Mouse (Mus musculus): ENCODE results near the gene Mia.
A peak's percentile ranks its signal among the peaks of the same experiment; 100 is the strongest.

Gene Mia

GRCm38 (mm10) chr7:27159256-27159655 lies 21.7 kb downstream of the Mia start:
- no peak for DNase-seq

GRCm38 (mm10) chr7:27158171-27158570 lies 22.8 kb downstream of the Mia start:
- DNase-seq: no peak

- no peak for DNase-seq
Measured at GRCm38 (mm10) chr7:27156005-27156404, 25.0 kb downstream of the Mia start.

DNA sequence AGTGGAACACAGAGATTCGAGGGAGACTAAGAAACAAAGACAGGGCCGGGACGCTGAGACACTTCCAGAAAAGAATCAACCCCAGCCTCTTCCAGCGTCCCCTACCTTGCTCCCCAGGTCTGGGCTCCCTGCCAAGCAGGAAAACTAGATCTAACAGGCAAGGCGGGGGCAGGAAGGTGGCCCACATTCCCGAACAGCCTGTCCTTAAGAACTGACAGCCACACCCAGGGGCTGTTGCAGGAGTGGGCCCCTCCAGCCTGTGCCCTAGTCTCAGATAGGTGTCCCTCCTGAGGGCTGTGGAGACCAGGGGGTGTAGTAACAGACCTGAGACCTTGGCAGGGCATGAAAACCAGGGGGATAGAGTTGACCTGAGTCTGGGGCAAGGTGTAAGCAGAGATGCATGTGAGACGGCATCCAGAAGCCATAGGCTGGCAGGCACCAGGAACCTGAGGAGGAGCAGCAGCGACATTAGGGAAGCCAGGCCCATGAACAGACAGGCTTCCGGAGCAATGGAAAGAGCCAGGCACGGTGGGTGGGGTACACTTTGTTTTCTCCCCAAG lies 27.7 kb downstream of the Mia start, which contains the start of gene Cyp2t4:
TSS of gene Cyp2t4 (plus strand) at position 510 of the 560 bp plus-strand sequence.
- peak; percentile 53 for DNase-seq

DNA sequence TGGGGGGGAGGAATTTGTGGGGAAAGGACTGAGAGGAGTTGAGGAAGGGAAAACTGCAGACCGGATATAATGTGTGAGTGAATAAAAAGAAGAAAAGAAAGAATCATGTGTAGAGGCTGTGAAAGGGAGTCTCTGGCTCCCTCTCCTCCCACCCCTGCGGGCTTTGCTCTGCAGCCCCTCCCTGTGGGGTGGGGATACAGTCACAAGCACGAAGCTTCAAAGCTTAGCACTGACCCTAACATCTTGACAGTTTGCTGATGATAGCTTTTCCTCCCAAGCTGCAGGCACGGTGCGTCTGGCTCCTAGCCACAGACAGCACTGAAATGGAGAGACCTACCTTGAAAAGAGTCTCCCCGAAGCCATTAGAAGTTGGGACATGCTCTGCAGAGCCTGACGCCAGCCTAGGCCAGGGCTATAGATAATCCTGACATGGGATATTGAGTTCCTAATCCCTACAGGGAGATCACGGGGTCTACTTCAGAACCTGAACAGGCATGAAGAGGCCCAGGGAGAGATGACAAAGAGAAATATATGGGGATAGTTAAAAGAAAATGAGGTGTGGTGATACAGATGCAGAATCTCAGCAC lies 44.5 kb downstream of the Mia start:
- no peak for DNase-seq

- no peak for DNase-seq
Measured at GRCm38 (mm10) chr7:27133757-27134156, 47.2 kb downstream of the Mia start.

DNA sequence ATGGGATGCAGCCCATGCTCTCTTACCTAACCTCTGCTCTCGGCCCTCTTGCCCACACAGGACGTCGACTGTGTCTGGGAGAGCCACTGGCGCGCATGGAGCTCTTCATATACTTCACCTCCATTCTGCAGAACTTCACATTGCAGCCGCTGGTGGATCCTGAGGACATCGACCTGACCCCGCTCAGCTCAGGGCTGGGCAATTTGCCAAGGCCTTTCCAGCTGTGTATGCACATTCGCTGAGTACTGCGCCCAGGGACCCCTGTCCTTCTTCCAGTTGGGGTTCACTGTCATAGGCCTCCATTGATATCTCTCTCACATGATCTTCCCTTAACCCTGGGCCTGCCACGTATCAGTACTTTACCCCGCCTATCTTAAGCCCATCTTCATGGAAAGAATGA lies 47.8 kb downstream of the Mia start:
- DNase-seq: peak; percentile 72

- DNase-seq: peak; percentile 67
Measured at GRCm38 (mm10) chr7:27132588-27132987, 48.4 kb downstream of the Mia start.

DNA sequence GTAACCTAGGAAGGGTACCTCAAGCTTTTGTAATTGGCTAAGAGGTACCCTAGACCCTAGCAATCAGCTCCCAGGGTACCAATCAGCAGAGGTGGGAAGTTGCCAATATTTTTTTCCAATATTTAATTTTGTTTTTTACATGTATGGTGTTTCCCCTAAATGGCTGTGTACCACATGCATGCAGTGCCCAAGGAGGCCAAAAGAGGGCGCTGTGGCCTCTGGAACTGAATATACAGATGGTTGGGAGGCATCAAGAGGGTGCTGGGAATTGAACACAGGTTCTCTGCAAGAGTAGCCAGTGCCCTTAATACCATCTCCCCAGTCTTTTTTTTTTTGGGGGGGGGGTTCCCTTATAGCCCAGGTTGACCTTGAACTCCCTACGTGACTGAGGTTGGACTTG lies 49.6 kb downstream of the Mia start:
- DNase-seq: no peak

- DNase-seq: peak; percentile 80
Measured at GRCm38 (mm10) chr7:27130521-27131370, 50.2 kb downstream of the Mia start.

DNA sequence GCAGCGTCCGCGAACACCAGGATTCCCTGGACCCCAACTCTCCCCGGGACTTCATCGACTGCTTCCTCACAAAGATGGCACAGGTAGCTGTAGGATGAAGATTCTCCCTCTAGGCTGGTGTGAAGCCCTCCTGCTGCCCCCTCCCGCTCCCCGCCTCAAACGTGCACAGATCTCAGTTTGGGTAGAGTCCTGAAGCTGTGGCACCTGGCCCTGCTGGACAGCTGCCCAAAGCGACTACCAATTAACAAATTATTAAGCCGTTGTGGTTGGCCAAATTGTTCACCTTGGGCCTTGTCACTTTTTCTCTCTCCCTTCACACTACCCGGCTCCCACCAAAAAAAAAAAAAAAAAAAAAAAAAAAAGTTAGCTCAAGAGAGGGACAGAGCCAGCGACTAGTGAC lies 51.1 kb downstream of the Mia start:
- peak; percentile 76 for DNase-seq
